Mouse (Mus musculus): ENCODE data around the gene Gpr153. TPM values are rescaled to one million over a fixed set of nuclear protein-coding genes. Genes with fewer than 3 reads are reported as not detected.

Gpr153 gene
- polyA plus RNA-seq, 1 experiment from 2014 or later = 10.6 TPM

- H3K4me1 ChIP-seq = peaks cover 22% of the 10 kb centered on the region
- H3K36me3 ChIP-seq = no peaks in the 10 kb centered on the region
- H3K9me3 ChIP-seq = peaks cover 3% of the 10 kb centered on the region; the same call in 1 of the 2 replicates
- ATAC-seq (ENCODE audit: insufficient number of reproducible peaks, insufficient read depth, low FRiP score, low TSS enrichment) = no peak
- H3K4me3 ChIP-seq = peak within 1 kb of the TSS; percentile 29
- peak within 1 kb of the TSS; percentile 41; the same call in 1 of the 2 replicates for H3K9ac ChIP-seq
- no peak within 1 kb of the TSS for H3K27ac ChIP-seq
- peak within 1 kb of the TSS; percentile 56 for H3K4me2 ChIP-seq (replicated peaks)
- H3K27me3 ChIP-seq = peaks cover 78% of the 10 kb centered on the region
- WGBS = 20% methylated on average over 6 of the region's 6 CpGs
Observed at GRCm38 (mm10) chr4:152291562-152291961, 17.5 kb downstream of the Gpr153 start, which contains the start of gene Hes3. Hes3 (minus strand) TSS chr4:152291662.

DNA sequence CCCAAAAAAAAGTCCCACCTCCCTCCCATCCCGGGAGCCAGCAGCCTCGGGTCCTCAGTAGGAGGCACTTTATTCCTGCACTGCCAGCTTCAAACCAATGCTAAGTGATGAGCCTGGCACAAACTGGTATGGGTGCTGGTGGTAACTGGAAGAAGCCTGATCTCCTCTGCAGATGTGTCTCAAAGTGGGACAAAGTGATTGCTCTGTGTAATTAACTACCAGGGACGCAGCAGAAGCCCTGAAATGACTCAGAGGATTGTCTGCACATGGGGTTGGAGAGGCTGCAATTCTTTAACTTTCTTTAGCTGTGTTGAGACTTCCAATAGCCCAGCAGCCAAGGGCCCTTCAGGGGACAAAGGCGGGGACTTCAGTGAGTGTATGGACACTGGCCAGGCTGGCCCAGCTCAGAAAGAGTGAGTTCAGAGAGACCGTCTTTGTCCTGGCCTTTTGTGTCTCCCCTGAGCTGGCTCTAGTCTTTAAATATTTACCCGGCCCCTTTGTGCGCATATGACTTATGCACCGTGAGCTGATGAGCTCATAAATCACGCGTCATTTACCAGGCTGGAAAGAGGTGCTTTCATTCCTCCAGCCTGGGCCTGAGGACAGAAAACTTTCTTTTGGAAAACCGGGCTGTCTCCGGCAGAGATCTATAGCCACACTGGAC is 18.2 kb downstream of the Gpr153 start:
- no peak for ATAC-seq (ENCODE audit: insufficient number of reproducible peaks, insufficient read depth, low FRiP score, low TSS enrichment)
- Histone ChIP-seq H3K9me3 (peaks cover 3% of the 10 kb centered on the region; the same call in 1 of the 2 replicates), H3K27me3 (peaks cover 71% of the 10 kb centered on the region), H3K4me2 (replicated peaks) (no peak overlapping the region), H3K4me3 (no peak overlapping the region), H3K27ac (no peak overlapping the region), H3K4me1 (peaks cover 20% of the 10 kb centered on the region), H3K36me3 (no peaks in the 10 kb centered on the region), H3K9ac (no peak overlapping the region)
- WGBS = 20% methylated on average over 12 of the region's 12 CpGs

DNA sequence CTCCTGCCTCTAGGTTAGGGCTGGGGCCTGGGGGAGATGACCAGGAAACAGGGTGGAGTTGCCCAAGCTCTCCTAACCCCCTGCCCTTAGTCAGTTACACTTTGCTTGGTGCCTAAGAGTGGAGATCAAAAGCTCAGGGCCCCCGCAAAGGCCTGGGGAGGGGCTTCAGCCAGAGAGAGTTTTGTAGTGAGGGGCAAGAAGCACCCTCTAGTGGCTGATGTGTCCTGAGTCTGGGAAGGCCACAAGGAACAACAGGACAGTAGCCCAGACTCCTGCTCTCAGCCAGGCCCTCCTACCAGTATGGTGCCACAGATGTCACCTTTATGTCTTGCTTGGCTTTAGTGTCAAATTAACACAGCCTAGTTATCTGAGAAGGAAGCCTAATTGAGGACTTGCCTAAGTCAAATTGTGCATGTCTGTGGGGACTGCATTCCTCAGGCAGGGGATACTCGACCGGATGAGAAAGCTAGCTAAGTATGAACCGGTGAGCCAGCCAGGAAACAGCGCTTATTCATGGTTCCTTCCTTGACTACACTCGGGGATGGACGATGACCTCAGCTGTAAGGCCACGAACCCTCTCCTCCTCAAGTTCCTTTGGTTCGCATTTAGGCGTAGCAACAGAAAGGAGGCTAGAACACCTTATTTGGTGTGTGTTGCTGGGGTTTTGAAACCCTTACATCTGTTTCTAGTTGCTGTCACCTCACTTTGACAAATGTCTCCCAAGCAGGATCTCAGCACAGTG is 20.3 kb downstream of the Gpr153 start:
- Histone ChIP-seq H3K27me3 (peaks cover 56% of the 10 kb centered on the region), H3K4me1 (peaks cover 32% of the 10 kb centered on the region), H3K9ac (no peak overlapping the region), H3K27ac (no peak overlapping the region), H3K36me3 (peaks cover under 1% of the 10 kb centered on the region; the same call in 1 of the 2 replicates), H3K9me3 (no peaks in the 10 kb centered on the region), H3K4me3 (no peak overlapping the region), H3K4me2 (replicated peaks) (no peak overlapping the region)
- ATAC-seq (ENCODE audit: insufficient number of reproducible peaks, insufficient read depth, low FRiP score, low TSS enrichment) = no peak
- 51% methylated on average over 10 of the region's 10 CpGs for WGBS

GRCm38 (mm10) chr4:152295916-152296315 is 21.9 kb downstream of the Gpr153 start:
- Histone ChIP-seq H3K9ac (no peak overlapping the region), H3K4me1 (peaks cover 22% of the 10 kb centered on the region)
- WGBS = 38% methylated on average over 4 of the region's 4 CpGs

DNA sequence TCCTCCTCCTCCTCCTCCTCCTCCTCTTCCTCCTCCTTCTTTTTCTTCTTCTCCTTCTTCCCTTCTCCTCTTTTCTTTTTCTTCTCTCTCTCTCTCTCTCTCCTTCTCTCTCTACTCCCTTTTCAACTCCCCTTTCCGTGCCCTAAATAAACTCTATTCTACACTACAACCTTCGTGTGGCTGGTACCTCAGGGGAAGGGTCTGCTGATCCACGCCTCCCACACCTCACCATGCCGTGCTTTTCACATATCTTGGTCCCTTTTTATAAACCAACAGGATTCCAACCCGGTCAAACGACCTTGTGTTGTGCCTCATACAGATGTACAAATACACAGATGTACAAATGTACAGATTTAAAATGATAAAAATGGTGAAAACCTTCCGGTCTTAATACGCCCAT is 22.3 kb downstream of the Gpr153 start:
- H3K4me3 ChIP-seq = peak overlapping the region; percentile 99
- 0 out of 2 replicates have a peak overlapping the region, but pooled peaks have one; percentile 23 for H3K27ac ChIP-seq
- H3K27me3 ChIP-seq = peaks cover 36% of the 10 kb centered on the region
- H3K9ac ChIP-seq = peak overlapping the region; percentile 49; the same call in 1 of the 2 replicates
- peaks cover 20% of the 10 kb centered on the region for H3K36me3 ChIP-seq
- peaks cover 20% of the 10 kb centered on the region for H3K4me1 ChIP-seq
- WGBS = 19% methylated on average over 8 of the region's 8 CpGs
- no peaks in the 10 kb centered on the region for H3K9me3 ChIP-seq
- peak overlapping the region; percentile 95 for H3K4me2 ChIP-seq (replicated peaks)
- no peak for ATAC-seq (ENCODE audit: insufficient number of reproducible peaks, insufficient read depth, low FRiP score, low TSS enrichment)

More at GRCm38 (mm10) chr4:152295916-152296315, 21.9 kb downstream of the Gpr153 start:
- no peak overlapping the region for H3K4me2 ChIP-seq (replicated peaks)
- peaks cover 15% of the 10 kb centered on the region for H3K36me3 ChIP-seq
- H3K4me3 ChIP-seq = no peak overlapping the region
- peaks cover 41% of the 10 kb centered on the region for H3K27me3 ChIP-seq
- ATAC-seq (ENCODE audit: insufficient number of reproducible peaks, insufficient read depth, low FRiP score, low TSS enrichment) = no peak
- no peaks in the 10 kb centered on the region for H3K9me3 ChIP-seq
- no peak overlapping the region for H3K27ac ChIP-seq

DNA sequence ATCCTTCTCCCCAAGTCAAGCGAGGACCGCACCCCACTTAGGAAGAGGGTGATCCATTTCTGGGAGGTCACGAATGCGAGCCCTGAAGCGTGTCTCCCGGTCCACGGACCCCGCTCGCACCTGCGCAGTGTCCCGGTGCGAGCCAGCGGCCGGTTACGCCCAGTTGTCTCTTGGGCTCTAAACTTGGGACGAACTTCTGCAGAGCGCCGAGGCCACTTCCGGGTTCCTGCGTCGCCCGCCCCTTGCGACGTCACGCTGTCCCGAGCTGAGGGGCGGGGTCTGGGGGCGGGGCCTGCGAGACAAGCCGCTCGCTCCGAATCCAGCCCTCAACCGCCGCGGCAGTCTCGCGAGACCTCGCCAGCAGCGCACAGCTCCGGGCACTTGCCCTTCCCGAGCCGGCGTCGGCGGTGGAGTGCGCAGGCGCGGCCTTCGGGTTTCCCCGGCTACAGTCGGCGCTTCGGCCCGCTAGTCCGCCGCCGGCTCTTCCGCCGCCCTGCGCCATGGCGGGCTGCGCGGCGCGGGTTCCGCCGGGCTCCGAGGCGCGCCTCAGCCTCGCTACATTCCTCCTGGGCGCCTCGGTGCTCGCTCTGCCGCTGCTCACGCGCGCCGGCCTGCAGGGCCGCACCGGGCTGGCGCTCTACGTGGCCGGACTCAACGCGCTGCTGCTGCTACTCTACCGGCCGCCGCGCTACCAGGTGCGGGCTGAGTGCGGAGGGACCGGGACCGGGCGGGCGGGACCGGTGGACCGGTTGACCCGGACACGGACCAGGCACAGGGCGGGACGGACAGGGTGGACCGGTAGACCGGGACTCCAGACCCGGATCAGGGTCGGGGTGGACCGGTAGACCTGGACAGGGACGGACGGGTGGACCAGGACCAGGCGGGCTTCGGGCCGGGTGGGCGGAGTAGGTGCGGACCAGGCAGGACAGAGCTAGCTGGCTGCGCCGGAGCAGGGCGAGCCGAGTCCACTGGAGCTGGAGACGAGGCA is 23.1 kb downstream of the Gpr153 start, which contains the start of gene Icmt:
Gene Icmt (plus strand): TSS at position 354 of the 988 bp plus-strand sequence.
- Histone ChIP-seq H3K9me3 (no peaks in the 10 kb centered on the region), H3K4me3 (peak within 1 kb of the TSS; percentile 99), H3K4me1 (peaks cover 20% of the 10 kb centered on the region), H3K27me3 (peaks cover 28% of the 10 kb centered on the region), H3K4me2 (replicated peaks) (peak within 1 kb of the TSS; percentile 95), H3K36me3 (peaks cover 27% of the 10 kb centered on the region), H3K27ac (peak within 1 kb of the TSS; percentile 77), H3K9ac (peak within 1 kb of the TSS; percentile 98)
- ATAC-seq (ENCODE audit: insufficient number of reproducible peaks, insufficient read depth, low FRiP score, low TSS enrichment) = peak; percentile 92
- under 1% methylated on average over 119 of the region's 119 CpGs for WGBS

- H3K27ac ChIP-seq = no peak overlapping the region
- peak overlapping the region; percentile 95; the same call in 1 of the 2 replicates for H3K4me2 ChIP-seq (replicated peaks)
- H3K27me3 ChIP-seq = peaks cover 12% of the 10 kb centered on the region
- peaks cover 20% of the 10 kb centered on the region for H3K4me1 ChIP-seq
- WGBS = 84% methylated on average over 14 of the region's 14 CpGs
- peaks cover 44% of the 10 kb centered on the region for H3K36me3 ChIP-seq
- no peak overlapping the region for H3K4me3 ChIP-seq
- H3K9me3 ChIP-seq = no peaks in the 10 kb centered on the region
- no peak overlapping the region for H3K9ac ChIP-seq
- ATAC-seq (ENCODE audit: insufficient number of reproducible peaks, insufficient read depth, low FRiP score, low TSS enrichment) = no peak
Observed at GRCm38 (mm10) chr4:152298836-152299235, 24.8 kb downstream of the Gpr153 start.

DNA sequence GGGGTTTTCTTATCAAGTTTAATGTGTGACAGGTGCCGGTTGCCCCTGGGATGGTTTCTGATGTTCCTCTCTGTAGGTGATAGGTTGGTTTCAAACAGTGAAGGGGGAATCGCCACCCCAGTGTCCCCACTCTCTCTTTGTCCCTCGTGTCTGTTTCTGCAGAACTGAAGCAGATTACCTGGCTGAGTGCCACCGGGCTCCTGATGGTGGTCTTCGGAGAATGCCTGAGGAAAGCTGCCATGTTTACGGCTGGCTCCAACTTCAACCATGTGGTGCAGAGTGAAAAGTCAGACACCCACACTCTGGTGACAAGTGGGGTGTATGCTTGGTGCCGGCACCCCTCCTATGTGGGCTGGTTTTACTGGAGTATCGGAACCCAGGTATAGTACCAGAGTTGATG is 26.3 kb downstream of the Gpr153 start:
- Histone ChIP-seq H3K4me3 (no peak overlapping the region), H3K9ac (no peak overlapping the region), H3K4me2 (replicated peaks) (no peak overlapping the region), H3K4me1 (peaks cover 20% of the 10 kb centered on the region), H3K27me3 (0 out of 2 replicates have a peak, but pooled peaks cover 7% of the 10 kb centered on the region), H3K36me3 (peaks cover 57% of the 10 kb centered on the region), H3K27ac (no peak overlapping the region), H3K9me3 (no peaks in the 10 kb centered on the region)
- 93% methylated on average over 8 of the region's 8 CpGs for WGBS
- no peak for ATAC-seq (ENCODE audit: insufficient number of reproducible peaks, insufficient read depth, low FRiP score, low TSS enrichment)

DNA sequence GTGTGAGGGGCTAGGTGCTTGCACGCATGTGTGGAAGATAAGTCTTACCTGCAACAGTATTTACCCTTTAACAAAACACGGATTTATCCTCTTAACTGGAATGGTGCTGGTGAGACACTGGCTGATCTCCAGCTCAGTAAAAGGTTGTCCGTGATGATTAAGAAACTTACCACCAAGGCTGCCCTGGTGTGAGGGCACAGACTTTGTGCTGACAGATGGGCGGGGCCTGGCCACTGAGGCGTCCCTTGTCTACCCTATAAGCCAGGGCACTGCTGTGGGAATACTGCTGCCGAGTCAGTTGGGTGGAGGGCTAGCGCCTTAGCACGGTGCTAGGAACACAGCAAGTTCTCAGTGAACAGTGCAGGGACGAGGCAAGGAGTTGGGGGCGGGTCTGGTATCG is 28.0 kb downstream of the Gpr153 start:
- H3K4me2 ChIP-seq (replicated peaks) = no peak overlapping the region
- no peaks in the 10 kb centered on the region for H3K9me3 ChIP-seq
- H3K9ac ChIP-seq = no peak overlapping the region
- peaks cover 12% of the 10 kb centered on the region for H3K4me1 ChIP-seq
- H3K36me3 ChIP-seq = peaks cover 57% of the 10 kb centered on the region
- no peak overlapping the region for H3K4me3 ChIP-seq
- no peak for ATAC-seq (ENCODE audit: insufficient number of reproducible peaks, insufficient read depth, low FRiP score, low TSS enrichment)
- H3K27me3 ChIP-seq = no peaks in the 10 kb centered on the region
- H3K27ac ChIP-seq = no peak overlapping the region
- 79% methylated on average over 11 of the region's 11 CpGs for WGBS

DNA sequence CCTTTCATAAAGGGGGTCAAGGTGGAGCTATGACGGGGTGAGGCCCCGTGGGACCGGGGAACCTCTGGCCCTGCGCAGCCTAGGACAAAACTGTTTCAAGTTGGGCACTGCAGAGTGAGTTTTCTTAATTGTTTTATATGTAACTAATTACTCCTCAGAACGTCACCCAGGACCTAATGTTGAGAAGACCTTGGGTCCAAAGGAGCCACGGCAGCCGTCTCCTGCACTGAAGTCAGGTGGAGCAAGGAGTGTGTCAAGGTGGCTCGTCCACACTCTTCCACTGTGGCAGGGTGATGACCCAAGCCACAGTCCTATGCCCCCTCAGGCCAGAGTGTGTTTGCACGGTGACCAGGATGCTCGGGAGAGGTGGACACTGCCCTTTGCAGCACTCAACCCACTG is 29.1 kb downstream of the Gpr153 start:
- WGBS = 88% methylated on average over 10 of the region's 10 CpGs

GRCm38 (mm10) chr4:152304685-152305084 is 30.7 kb downstream of the Gpr153 start:
- H3K27me3 ChIP-seq = 0 out of 2 replicates have a peak, but pooled peaks cover 5% of the 10 kb centered on the region
- H3K4me1 ChIP-seq = no peaks in the 10 kb centered on the region
- no peak overlapping the region for H3K4me3 ChIP-seq
- no peak overlapping the region for H3K9ac ChIP-seq
- H3K27ac ChIP-seq = no peak overlapping the region
- peaks cover 61% of the 10 kb centered on the region for H3K36me3 ChIP-seq
- no peak overlapping the region for H3K4me2 ChIP-seq (replicated peaks)
- 93% methylated on average over 6 of the region's 6 CpGs for WGBS
- ATAC-seq (ENCODE audit: insufficient number of reproducible peaks, insufficient read depth, low FRiP score, low TSS enrichment) = no peak
- H3K9me3 ChIP-seq = no peaks in the 10 kb centered on the region

More for the DNA sequence above, 29.1 kb downstream of the Gpr153 start:
- Histone ChIP-seq H3K9ac (no peak overlapping the region), H3K27me3 (no peaks in the 10 kb centered on the region), H3K27ac (no peak overlapping the region), H3K4me1 (peaks cover 7% of the 10 kb centered on the region), H3K4me3 (no peak overlapping the region), H3K4me2 (replicated peaks) (no peak overlapping the region), H3K9me3 (no peaks in the 10 kb centered on the region), H3K36me3 (peaks cover 57% of the 10 kb centered on the region)
- ATAC-seq (ENCODE audit: insufficient number of reproducible peaks, insufficient read depth, low FRiP score, low TSS enrichment) = no peak

Data from embryonic facial prominence, embryonic 12.5 days (tissue).